8 mouse cellular contexts compared by ENCODE assay signal in the genomic region with DNA sequence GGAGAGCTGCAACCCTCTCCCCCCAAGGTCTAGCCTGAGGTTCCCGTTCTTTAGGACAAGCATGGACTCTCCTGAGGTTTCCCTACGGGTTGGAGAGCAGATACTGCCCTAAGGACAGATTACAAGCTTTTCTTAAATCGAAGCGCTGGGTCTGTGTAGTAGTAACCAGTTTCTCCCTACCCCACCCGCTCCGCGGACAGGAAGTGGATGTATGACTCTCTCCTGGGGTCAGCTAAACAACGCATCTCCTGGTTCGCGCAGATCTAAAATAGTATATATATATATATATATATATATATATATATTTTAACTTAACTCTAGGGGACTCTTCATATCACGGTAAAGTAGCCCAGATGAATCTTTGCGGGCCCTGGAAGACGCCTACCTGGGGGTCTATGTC. TPM values are rescaled to one million over a fixed set of nuclear protein-coding genes. Genes with fewer than 3 reads are reported as not detected.
DNase-seq lines count a peak whose midpoint lies in the region; ATAC-seq lines count a peak whose summit lies in the region.

No protein-coding gene starts in this region.

- 6% methylated on average over 13 of the region's 13 CpGs for WGBS in embryonic facial prominence, embryonic 13.5 days
- WGBS in intestine, embryonic 16.5 days: 4% methylated on average over 13 of the region's 13 CpGs
- WGBS in neural tube, embryonic 13.5 days: 9% methylated on average over 13 of the region's 13 CpGs

- no peaks in the 10 kb centered on the region for H3K36me3 ChIP-seq in embryonic facial prominence, embryonic 13.5 days
- no peaks in the 10 kb centered on the region for H3K36me3 ChIP-seq in intestine, embryonic 16.5 days (ENCODE audit: control insufficient read depth, insufficient read depth, low read length)
- no peaks in the 10 kb centered on the region for H3K36me3 ChIP-seq in neural tube, embryonic 13.5 days

- peak overlapping the region; percentile 64 for H3K4me3 ChIP-seq in embryonic facial prominence, embryonic 13.5 days
- H3K4me3 ChIP-seq in intestine, embryonic 16.5 days (ENCODE audit: low read length): peak overlapping the region; percentile 67
- H3K4me3 ChIP-seq in neural tube, embryonic 13.5 days: peak overlapping the region; percentile 65

- DNase-seq in kidney, postnatal 10 days: peak; percentile 21
- DNase-seq in kidney, postnatal 36 days: no peak
- no peak for DNase-seq in layer of hippocampus, postnatal 14 days (ENCODE audit: low spot score in 2 of 2)
- DNase-seq in urinary bladder, postnatal 10 days (ENCODE audit: low spot score): no peak
- DNase-seq in right cerebral cortex, postnatal 14 days: no peak

- ATAC-seq in embryonic facial prominence, embryonic 13.5 days (ENCODE audit: insufficient number of reproducible peaks, insufficient read depth, low FRiP score, low TSS enrichment, low read depth): no peak
- no peak for ATAC-seq in intestine, embryonic 16.5 days
- ATAC-seq in neural tube, embryonic 13.5 days (ENCODE audit: low read depth): peak; percentile 6; the same call in 1 of the 2 replicates

- H3K4me1 ChIP-seq in embryonic facial prominence, embryonic 13.5 days: peaks cover 7% of the 10 kb centered on the region
- H3K4me1 ChIP-seq in intestine, embryonic 16.5 days (ENCODE audit: control insufficient read depth, insufficient read depth, low read length): peaks cover 9% of the 10 kb centered on the region; the same call in 1 of the 2 replicates
- H3K4me1 ChIP-seq in neural tube, embryonic 13.5 days (replicated peaks): peaks cover 16% of the 10 kb centered on the region

- H3K4me2 ChIP-seq in embryonic facial prominence, embryonic 13.5 days: peak overlapping the region; percentile 85
- peak overlapping the region; percentile 95 for H3K4me2 ChIP-seq in intestine, embryonic 16.5 days (ENCODE audit: low read depth, low read length)
- H3K4me2 ChIP-seq in neural tube, embryonic 13.5 days: peak overlapping the region; percentile 84

- H3K9me3 ChIP-seq in embryonic facial prominence, embryonic 13.5 days: no peaks in the 10 kb centered on the region
- H3K9me3 ChIP-seq in intestine, embryonic 16.5 days (ENCODE audit: control insufficient read depth, low read length): no peaks in the 10 kb centered on the region
- H3K9me3 ChIP-seq in neural tube, embryonic 13.5 days: no peaks in the 10 kb centered on the region

- H3K27ac ChIP-seq in embryonic facial prominence, embryonic 13.5 days: no peak overlapping the region
- H3K27ac ChIP-seq in intestine, embryonic 16.5 days (ENCODE audit: low read length): peak overlapping the region; percentile 27; the same call in 1 of the 2 replicates
- no peak overlapping the region for H3K27ac ChIP-seq in neural tube, embryonic 13.5 days (replicated peaks)

- H3K9ac ChIP-seq in embryonic facial prominence, embryonic 13.5 days: peak overlapping the region; percentile 80
- peak overlapping the region; percentile 79 for H3K9ac ChIP-seq in intestine, embryonic 16.5 days (ENCODE audit: low read depth, low read length)
- peak overlapping the region; percentile 83 for H3K9ac ChIP-seq in neural tube, embryonic 13.5 days

- H3K27me3 ChIP-seq in embryonic facial prominence, embryonic 13.5 days: no peaks in the 10 kb centered on the region
- H3K27me3 ChIP-seq in intestine, embryonic 16.5 days (replicated peaks; ENCODE audit: control insufficient read depth, insufficient read depth, low read length): no peaks in the 10 kb centered on the region
- H3K27me3 ChIP-seq in neural tube, embryonic 13.5 days: no peaks in the 10 kb centered on the region

RNA-seq across cellular contexts. Expression of a gene that starts 0.6 kb away (rescaled TPM):
- polyA plus RNA-seq in embryonic facial prominence, embryonic 13.5 days (2015; fragmentation: Nextera tagmentation; extraction: Ambion mirVana): 21.4 and 24.9 TPM in 2 replicates
- 5.9 and 7.0 TPM in 2 replicates for polyA plus RNA-seq in intestine, embryonic 16.5 days (2015; fragmentation: Nextera tagmentation; extraction: Ambion mirVana)
- 14.7 and 15.2 TPM in 2 replicates for polyA plus RNA-seq in neural tube, embryonic 13.5 days (2015; fragmentation: Nextera tagmentation; extraction: Ambion mirVana)
- total RNA-seq in layer of hippocampus, postnatal 14 days (2021): 1 to 10 TPM; 3.9 to 4.0 TPM
